Mouse (Mus musculus) ES-E14 (cell line): ENCODE results near the gene Kctd13.

Experiments
- CHD2 ChIP-seq: IDR thresholded peaks from 2 replicates; pipeline ENCODE4 v1.6.1; 2014; ENCODE audit warnings: mild to moderate bottlenecking, low read depth, low read length, inconsistent platforms
- HCFC1 ChIP-seq: IDR thresholded peaks from 2 replicates; pipeline ENCODE4 v1.6.1; 2012; ENCODE audit warnings: low read length, inconsistent platforms, borderline replicate concordance; ENCODE audit not compliant: insufficient read depth
- MAFK ChIP-seq: IDR thresholded peaks from 2 replicates; pipeline ENCODE4 v1.6.1; 2014; ENCODE audit warnings: mild to moderate bottlenecking, low read depth, low read length, inconsistent platforms; ENCODE audit not compliant: insufficient read depth
- ZC3H11A ChIP-seq: IDR thresholded peaks from 2 replicates; pipeline ENCODE4 v1.6.1; 2012; ENCODE audit warnings: low read depth, mild to moderate bottlenecking, inconsistent platforms, low read length, borderline replicate concordance
- ZNF384 ChIP-seq: IDR thresholded peaks from 2 replicates; pipeline ENCODE4 v1.6.1; 2012; ENCODE audit warnings: low read depth, low read length, inconsistent platforms

GRCm38 (mm10) chr7:126941171-126941570, 12.5 kb downstream of the Kctd13 start:
- no peak for TF ChIP-seq ZNF384
- no peak for TF ChIP-seq CHD2
- TF ChIP-seq HCFC1 = no peak
- no peak for TF ChIP-seq MAFK
- TF ChIP-seq ZC3H11A = no peak
